Mouse (Mus musculus): ENCODE data around the gene Tex33.

Tex33 gene

GRCm38 (mm10) chr15:78395478-78395962 lies at the start of gene Tex33:
Gene Tex33, minus strand, starts transcription at chr15:78395912.
- no peak for DNase-seq (ENCODE audit: low read depth, low spot score)

DNA sequence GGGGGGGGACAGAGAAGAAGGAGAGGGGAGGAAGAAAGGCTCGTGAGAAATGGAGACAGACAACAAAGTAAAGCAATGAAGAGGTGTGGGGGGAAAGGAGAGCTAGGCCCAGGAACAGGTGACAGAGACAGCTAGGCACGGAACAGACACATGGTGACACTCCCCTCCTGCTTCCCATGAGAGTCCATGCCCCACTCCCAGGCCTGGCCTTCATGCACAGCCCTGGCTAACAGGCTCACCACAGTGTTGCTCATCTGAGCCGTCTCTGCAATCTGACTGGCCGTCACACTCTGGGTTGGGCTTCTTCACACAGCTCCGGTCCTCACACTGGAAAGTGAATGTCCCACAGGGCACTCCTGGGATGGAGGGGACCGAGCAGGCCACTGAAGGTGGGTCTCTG lies 48.1 kb upstream of the Tex33 start:
- DNase-seq (ENCODE audit: low read depth, low spot score): no peak

GRCm38 (mm10) chr15:78442231-78442630 lies 46.5 kb upstream of the Tex33 start:
- DNase-seq (ENCODE audit: low read depth, low spot score): no peak

- DNase-seq (ENCODE audit: low read depth, low spot score): no peak
Measured at GRCm38 (mm10) chr15:78438973-78439372, 43.3 kb upstream of the Tex33 start.

DNA sequence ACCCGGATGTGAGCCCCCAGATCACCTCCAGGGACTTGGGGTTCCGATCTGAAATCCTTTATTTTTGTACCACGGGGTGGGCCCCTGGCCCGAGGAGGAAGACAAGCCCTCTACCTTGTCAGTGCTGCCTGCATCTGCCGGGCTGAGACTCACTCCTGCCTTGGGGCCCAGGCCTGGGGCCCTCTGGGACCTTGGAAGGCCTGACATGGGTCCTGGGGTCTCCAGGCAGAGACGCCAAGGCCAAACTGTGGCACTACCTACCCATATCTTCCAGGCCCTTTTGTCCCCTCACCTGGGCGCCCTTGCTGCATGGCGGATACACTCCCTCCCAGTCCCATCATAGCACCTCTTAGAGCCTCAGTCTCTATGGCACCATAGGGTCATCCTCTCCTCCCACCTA lies 42.8 kb upstream of the Tex33 start:
- DNase-seq (ENCODE audit: low read depth, low spot score): no peak

DNA sequence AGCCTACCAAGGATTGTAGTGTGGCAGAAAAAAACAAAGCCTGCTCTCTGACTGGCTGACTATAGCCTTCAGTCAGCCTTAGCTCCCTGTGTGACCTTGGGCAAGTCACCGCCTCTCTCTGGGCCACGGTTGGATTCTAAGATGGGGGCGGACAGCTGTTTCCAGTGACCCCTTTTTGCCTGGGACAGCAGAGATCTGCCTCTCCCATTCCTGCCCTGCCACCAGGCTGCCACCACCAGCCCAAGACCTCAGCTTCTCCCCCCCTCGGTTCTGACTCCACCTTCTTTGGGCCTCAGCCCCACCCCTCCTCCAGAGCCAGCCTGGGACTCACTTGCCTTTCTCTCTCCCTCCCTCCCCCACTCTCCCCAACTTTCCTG lies 42.3 kb upstream of the Tex33 start:
- no peak for DNase-seq (ENCODE audit: low read depth, low spot score)

- no peak for DNase-seq (ENCODE audit: low read depth, low spot score)
Measured at GRCm38 (mm10) chr15:78437237-78438017, 41.7 kb upstream of the Tex33 start.

DNA sequence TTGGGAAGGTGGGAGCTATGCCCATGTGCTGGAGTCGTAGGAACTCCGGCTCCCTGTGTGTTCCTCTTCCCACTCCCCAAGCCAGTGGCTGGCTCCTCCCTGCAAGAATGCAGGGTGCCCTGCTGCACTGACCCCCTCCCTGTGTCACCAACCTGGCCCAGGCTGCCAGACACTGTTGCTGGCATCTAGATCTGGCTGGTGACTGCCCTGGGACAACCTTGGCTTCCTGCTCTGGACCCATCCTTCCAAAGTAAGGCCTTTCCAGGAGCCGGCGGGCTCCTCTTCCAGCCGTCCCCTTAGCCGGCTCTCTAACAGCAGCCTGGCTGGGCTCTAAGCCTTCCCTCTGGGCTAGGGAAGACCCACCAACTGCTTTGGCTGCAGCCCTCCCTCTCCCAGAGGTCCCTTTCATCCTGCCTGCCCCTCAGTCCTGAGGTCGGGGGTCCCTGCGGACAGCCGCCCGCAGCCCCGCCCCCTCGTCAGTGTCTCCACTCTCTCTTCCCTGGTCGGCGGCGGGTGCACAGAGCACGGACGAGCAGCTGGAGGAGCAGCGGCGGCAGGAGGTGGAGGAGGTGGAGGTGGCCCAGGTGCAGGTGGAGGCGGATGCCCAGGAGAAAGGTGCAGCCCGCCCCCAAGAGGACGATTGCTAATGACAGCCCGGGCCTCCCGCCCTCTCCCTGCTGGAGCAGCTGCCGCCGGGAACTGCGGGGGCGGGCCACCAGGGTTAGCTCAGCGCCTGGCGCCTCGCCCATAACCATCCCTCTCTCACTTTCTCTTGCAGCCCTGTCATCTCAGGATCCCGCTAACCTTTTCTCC lies 40.9 kb upstream of the Tex33 start:
- DNase-seq (ENCODE audit: low read depth, low spot score): peak; percentile 51

DNA sequence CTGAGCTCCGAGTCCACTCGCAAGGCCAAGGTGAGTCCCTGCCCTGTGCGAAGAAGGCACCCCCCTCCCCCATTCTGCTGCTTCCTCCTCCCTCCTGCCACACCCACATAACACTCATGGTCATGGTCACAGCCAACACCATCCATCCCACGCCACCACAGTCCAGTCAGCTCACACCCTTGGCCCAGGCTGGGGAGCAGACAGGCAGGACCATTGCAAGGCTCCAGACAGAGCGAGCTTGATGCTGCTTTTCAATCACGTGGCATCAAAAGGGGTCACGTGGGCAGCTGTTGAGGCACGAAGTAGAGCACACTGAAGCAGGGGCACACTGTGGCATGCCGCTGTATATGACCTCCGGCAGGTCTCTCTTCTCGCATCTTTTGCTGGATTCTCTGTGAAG lies 40.0 kb upstream of the Tex33 start:
- DNase-seq (ENCODE audit: low read depth, low spot score): no peak

DNA sequence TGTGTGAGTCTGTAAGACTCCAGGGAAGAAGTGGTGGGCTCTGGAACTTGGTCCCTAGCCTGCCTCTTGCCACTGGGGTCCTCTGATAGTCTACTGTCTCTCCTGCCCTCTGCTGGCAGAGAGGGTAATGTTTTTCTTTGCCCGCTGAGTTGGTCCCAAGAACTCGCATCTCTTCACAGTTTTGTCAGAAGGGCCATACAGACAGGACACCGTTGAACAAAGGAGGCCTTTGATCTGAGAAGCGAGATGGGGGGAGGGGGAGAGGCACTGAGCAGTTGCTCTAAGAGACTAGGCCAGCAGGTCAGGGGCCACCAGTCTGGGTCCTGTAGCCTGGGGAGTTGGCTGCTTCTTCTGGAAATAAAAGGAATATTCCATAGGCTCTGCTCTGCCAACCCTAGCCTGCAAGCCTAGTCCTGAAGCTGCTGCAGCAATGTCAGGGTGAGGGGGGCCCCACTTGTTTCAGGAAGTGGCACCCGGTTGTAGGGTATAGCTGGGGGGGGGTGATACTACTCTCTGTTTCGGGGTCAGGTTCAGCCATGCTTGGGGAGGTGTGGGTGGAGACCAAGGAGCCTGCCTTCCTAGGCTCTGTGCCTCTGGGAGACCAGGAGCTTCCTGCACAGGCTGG lies 39.3 kb upstream of the Tex33 start:
- peak; percentile 37 for DNase-seq (ENCODE audit: low read depth, low spot score)

DNA sequence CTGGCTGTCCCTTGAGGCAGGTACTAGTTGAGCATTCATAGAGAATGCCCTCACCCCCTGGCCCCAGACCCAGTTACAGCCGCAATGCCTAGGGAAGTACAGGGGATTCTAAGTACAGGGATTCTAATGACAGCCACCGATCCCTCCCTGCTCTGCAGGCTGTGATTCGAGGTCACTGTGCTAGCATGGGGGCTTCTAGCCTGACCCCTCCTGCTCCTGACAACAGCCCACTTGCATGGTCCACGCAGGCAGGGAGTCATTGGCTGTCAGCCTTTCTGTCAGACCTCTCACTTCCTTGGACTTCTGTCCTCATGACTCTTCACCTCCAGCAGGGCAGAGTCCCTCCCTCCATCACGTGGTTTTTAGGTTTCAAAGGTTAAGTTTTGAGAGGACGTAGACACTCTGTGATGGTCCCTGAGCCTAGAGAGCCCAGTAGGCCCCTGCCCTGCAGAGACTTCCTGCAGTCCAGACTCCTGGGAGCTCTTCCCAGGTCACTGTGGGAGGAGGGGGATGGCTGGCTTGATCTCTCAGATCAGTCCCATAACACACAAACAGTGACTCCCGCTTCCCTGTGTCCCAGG lies 35.9 kb upstream of the Tex33 start:
- no peak for DNase-seq (ENCODE audit: low read depth, low spot score)

DNA sequence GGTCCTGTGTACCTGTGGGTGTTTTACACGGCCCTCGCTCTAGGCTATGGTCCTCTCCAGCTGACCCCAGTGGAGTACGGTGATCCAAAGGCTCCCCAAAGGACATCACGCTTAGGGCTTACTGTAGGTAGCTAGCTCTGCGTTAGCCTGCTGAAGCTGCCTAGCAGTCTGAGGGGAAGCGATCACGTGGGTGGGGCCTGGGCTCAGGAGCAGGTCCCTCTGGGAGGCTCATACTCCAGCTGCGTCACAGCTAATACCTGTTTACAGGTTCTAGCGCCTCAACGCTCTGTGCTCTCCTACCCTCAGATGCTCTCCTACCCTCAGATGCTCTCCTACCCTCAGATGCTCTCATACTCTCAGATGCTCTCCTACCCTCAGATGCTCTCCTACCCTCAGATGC lies 35.2 kb upstream of the Tex33 start:
- DNase-seq (ENCODE audit: low read depth, low spot score): no peak

GRCm38 (mm10) chr15:78429871-78430622 lies 34.3 kb upstream of the Tex33 start:
- DNase-seq (ENCODE audit: low read depth, low spot score): no peak

GRCm38 (mm10) chr15:78429139-78429459 lies 33.4 kb upstream of the Tex33 start:
- no peak for DNase-seq (ENCODE audit: low read depth, low spot score)

- DNase-seq (ENCODE audit: low read depth, low spot score): no peak
Measured at GRCm38 (mm10) chr15:78428391-78429138, 32.9 kb upstream of the Tex33 start, which contains the start of gene Kctd17. Gene Kctd17, plus strand, starts transcription at chr15:78428564.

GRCm38 (mm10) chr15:78425230-78425629 lies 29.5 kb upstream of the Tex33 start:
- no peak for DNase-seq (ENCODE audit: low read depth, low spot score)

DNA sequence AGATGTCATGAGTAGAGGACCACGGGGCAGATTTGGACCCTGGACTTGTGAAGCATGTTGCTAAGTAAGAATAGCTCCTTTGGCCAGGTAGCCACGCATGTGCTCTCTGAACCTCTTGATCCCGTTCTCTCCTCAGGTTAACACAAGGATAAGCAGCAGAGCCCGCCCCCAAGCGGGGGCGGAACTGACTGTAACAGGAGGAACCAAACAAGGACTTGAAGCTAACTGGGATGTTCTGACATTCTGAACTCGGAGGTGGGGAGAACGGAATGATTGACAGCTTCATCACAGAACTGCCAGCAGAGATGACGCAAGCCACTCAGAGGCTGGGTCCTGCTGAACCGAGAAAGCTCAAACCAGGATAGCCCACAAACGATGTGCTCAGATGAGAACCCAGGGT lies 28.8 kb upstream of the Tex33 start:
- DNase-seq (ENCODE audit: low read depth, low spot score): no peak

DNA sequence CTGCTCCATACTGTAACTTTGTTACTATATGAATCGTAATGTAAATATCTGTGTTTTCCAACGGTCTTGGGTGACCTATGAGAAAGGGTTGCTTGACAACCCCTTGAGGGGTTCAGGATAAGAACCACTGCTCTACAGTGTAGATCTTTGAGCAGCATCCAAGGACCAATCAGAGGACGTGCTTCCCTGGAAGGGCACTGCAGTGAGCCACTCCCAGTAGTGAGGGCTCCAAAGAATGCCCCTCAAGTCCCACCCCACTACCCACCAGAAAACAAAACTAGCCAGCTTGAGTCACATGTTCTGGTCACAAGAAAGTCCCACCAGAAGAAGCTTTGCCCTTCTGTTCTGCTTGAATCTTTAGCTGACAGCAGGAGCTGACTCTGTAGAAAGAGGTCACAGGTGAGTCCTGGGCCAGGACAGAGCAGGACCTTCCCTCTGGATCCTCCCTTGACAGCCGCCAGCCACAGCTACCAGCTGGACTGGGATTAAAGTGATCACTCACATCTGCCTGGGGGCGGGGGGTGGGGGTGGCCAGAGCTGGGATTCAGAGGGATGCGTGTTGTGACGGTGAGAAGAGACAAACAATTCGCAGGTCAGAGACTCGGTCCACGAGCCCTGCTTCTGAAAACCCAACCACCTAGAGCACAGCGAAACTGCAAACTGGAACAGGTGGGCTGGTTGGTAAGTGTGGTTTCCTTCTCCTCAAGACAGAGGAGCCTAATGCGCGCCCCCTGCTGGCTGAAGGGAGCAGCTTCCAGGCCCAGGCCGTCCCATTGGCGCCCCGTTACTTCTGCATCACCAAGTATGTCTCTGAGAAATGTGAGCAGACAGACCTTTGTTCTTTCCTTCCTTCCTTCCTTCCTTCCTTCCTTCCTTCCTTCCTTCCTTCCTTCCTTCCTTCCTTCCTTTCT lies 26.6 kb upstream of the Tex33 start:
- DNase-seq (ENCODE audit: low read depth, low spot score): peak; percentile 72

DNA sequence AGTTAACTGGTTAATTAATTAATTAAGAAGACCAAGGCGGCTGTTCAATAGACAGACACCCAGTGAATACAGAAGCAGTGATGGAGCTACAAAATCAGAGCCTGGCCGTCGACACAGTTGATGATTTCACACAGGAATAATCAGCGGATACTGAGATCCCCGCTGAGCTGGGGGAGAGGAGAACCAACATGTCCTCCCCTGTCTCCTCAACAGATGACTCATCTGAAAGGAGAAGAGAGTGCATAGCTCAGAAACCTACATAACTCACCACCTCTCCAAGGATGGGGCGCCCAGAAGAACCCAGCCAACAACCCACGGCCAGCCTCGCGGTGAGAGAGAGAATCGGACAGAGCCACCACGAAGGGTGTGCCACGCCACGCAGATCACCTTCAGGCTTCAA lies 24.7 kb upstream of the Tex33 start:
- DNase-seq (ENCODE audit: low read depth, low spot score): no peak

GRCm38 (mm10) chr15:78416937-78417336 lies 21.2 kb upstream of the Tex33 start:
- DNase-seq (ENCODE audit: low read depth, low spot score): no peak
